Mouse (Mus musculus): ENCODE measurements around the gene Rrnad1. TPM values are rescaled to one million over a fixed set of nuclear protein-coding genes. Genes with fewer than 3 reads are reported as not detected.

Rrnad1 gene
- total and polyA plus RNA-seq, 3 experiments, result 14.9 to 38.2 (median 19.2) TPM

GRCm38 (mm10) chr3:87940611-87941010, 10.1 kb upstream of the Rrnad1 start:
- Histone ChIP-seq H3K9me3 (replicated peaks) (no peaks in the 10 kb centered on the region), H3K4me1 (ENCODE audit: insufficient read depth, low read depth, low read length) (peaks cover 18% of the 10 kb centered on the region), H3K27me3 (ENCODE audit: insufficient read depth, low read length) (no peaks in the 10 kb centered on the region), H3K36me3 (replicated peaks) (peaks cover 97% of the 10 kb centered on the region), H3K4me3 (ENCODE audit: low read depth, low read length) (no peak overlapping the region)
- TF ChIP-seq GATA1 (IDR thresholded peaks at IDR 0.05; ENCODE audit: borderline replicate concordance, low read length) (no peak), POLR2AphosphoS5 (IDR thresholded peaks at IDR 0.05; ENCODE audit: insufficient replicate concordance, low read depth, low read length) (no peak), CTCF (IDR thresholded peaks at IDR 0.05; ENCODE audit: low read depth, low read length) (no peak), GATA2 (IDR thresholded peaks at IDR 0.05; ENCODE audit: borderline replicate concordance, low read depth, low read length) (no peak), TAL1 (conservative IDR thresholded peaks at IDR 0.05; ENCODE audit: low read depth, low read length) (no peak)
- DNase-seq (ENCODE audit: low spot score), result no peak
- no peak for ATAC-seq (ENCODE audit: extremely low read depth, insufficient number of reproducible peaks, low FRiP score, poor library complexity, severe bottlenecking)

GRCm38 (mm10) chr3:87935776-87936175, 5.3 kb upstream of the Rrnad1 start:
- H3K36me3 ChIP-seq (replicated peaks), result peaks cover 92% of the 10 kb centered on the region

DNA sequence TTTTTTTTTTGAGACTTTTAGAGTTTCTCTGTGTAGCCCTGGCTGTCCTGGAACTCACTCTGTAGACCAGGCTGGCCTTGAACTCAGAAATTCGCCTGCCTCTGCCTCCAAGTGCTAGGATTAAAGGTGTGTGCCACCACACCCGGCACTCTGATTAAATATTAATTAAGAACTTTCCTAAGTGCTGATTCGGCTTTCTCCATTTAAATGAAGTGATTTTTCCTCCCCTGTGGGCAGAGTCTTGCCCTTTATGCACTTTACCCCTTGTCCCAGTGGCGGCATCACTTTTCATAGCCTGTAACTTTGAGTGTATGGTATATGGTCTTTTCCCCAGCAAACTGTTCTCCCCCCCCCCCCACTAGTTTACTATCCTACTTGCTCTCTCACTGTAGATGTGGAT, 4.7 kb upstream of the Rrnad1 start:
- peaks cover 59% of the 10 kb centered on the region for H3K4me1 ChIP-seq (ENCODE audit: insufficient read depth, low read depth, low read length)
- H3K36me3 ChIP-seq (replicated peaks), result peaks cover 88% of the 10 kb centered on the region
- TF ChIP-seq GATA2 (IDR thresholded peaks at IDR 0.05; ENCODE audit: borderline replicate concordance, low read depth, low read length) (no peak), POLR2AphosphoS5 (IDR thresholded peaks at IDR 0.05; ENCODE audit: insufficient replicate concordance, low read depth, low read length) (no peak)

More at GRCm38 (mm10) chr3:87935776-87936175, 5.3 kb upstream of the Rrnad1 start:
- peak overlapping the region; percentile 60; the same call in 1 of the 2 replicates for H3K4me3 ChIP-seq (ENCODE audit: low read depth, low read length)
- peak; percentile 83 for TF ChIP-seq CTCF (IDR thresholded peaks at IDR 0.05; ENCODE audit: low read depth, low read length)
- no peak for TF ChIP-seq GATA2 (IDR thresholded peaks at IDR 0.05; ENCODE audit: borderline replicate concordance, low read depth, low read length)
- no peak for TF ChIP-seq TAL1 (conservative IDR thresholded peaks at IDR 0.05; ENCODE audit: low read depth, low read length)
- no peak for TF ChIP-seq GATA1 (IDR thresholded peaks at IDR 0.05; ENCODE audit: borderline replicate concordance, low read length)
- ATAC-seq (ENCODE audit: extremely low read depth, insufficient number of reproducible peaks, low FRiP score, poor library complexity, severe bottlenecking) (no peak), DNase-seq (ENCODE audit: low spot score) (no peak)
- H3K27me3 ChIP-seq (ENCODE audit: insufficient read depth, low read length), result no peaks in the 10 kb centered on the region
- H3K9me3 ChIP-seq (replicated peaks), result no peaks in the 10 kb centered on the region
- peaks cover 59% of the 10 kb centered on the region for H3K4me1 ChIP-seq (ENCODE audit: insufficient read depth, low read depth, low read length)

GRCm38 (mm10) chr3:87934501-87934900, 4.0 kb upstream of the Rrnad1 start:
- no peaks in the 10 kb centered on the region for H3K27me3 ChIP-seq (ENCODE audit: insufficient read depth, low read length)
- TF ChIP-seq GATA2 (IDR thresholded peaks at IDR 0.05; ENCODE audit: borderline replicate concordance, low read depth, low read length) (no peak), GATA1 (IDR thresholded peaks at IDR 0.05; ENCODE audit: borderline replicate concordance, low read length) (no peak), CTCF (IDR thresholded peaks at IDR 0.05; ENCODE audit: low read depth, low read length) (no peak), POLR2AphosphoS5 (IDR thresholded peaks at IDR 0.05; ENCODE audit: insufficient replicate concordance, low read depth, low read length) (no peak), TAL1 (conservative IDR thresholded peaks at IDR 0.05; ENCODE audit: low read depth, low read length) (no peak)
- no peak for ATAC-seq (ENCODE audit: extremely low read depth, insufficient number of reproducible peaks, low FRiP score, poor library complexity, severe bottlenecking)
- peaks cover 59% of the 10 kb centered on the region for H3K4me1 ChIP-seq (ENCODE audit: insufficient read depth, low read depth, low read length)
- H3K4me3 ChIP-seq (ENCODE audit: low read depth, low read length), result peak overlapping the region; percentile 53; the same call in 1 of the 2 replicates
- H3K9me3 ChIP-seq (replicated peaks), result no peaks in the 10 kb centered on the region
- no peak for DNase-seq (ENCODE audit: low spot score)
- peaks cover 81% of the 10 kb centered on the region for H3K36me3 ChIP-seq (replicated peaks)

More for the DNA sequence above, 4.7 kb upstream of the Rrnad1 start:
- ATAC-seq (ENCODE audit: extremely low read depth, insufficient number of reproducible peaks, low FRiP score, poor library complexity, severe bottlenecking) (no peak), DNase-seq (ENCODE audit: low spot score) (no peak)
- H3K27me3 ChIP-seq (ENCODE audit: insufficient read depth, low read length), result no peaks in the 10 kb centered on the region
- no peak overlapping the region for H3K4me3 ChIP-seq (ENCODE audit: low read depth, low read length)
- no peaks in the 10 kb centered on the region for H3K9me3 ChIP-seq (replicated peaks)

DNA sequence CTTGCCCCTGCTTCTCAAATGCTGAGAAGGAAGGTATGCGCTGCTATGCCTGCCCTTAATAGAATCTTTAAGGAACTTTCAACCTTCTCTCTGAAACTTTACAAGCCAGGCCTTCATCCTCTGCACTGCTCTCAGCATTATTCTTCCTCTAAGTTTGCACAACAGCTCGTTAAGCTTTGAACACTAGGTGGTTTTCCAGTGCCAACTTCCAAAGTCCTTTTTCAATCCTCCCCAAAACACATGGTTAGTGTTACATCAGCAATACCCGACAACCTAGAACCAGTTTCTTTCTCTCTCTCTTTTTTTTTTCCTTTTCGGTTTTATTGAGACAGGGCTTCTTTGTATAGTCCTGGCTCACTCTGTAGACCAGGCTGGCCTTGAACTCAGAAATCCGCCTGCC, 3.5 kb upstream of the Rrnad1 start:
- DNase-seq (ENCODE audit: low spot score) (no peak), ATAC-seq (ENCODE audit: extremely low read depth, insufficient number of reproducible peaks, low FRiP score, poor library complexity, severe bottlenecking) (no peak)
- Histone ChIP-seq H3K9me3 (replicated peaks) (no peaks in the 10 kb centered on the region), H3K4me3 (ENCODE audit: low read depth, low read length) (no peak overlapping the region; the same call in 1 of the 2 replicates), H3K4me1 (ENCODE audit: insufficient read depth, low read depth, low read length) (peaks cover 61% of the 10 kb centered on the region), H3K27me3 (ENCODE audit: insufficient read depth, low read length) (no peaks in the 10 kb centered on the region), H3K36me3 (replicated peaks) (peaks cover 77% of the 10 kb centered on the region)
- no peak for TF ChIP-seq POLR2AphosphoS5 (IDR thresholded peaks at IDR 0.05; ENCODE audit: insufficient replicate concordance, low read depth, low read length)
- no peak for TF ChIP-seq CTCF (IDR thresholded peaks at IDR 0.05; ENCODE audit: low read depth, low read length)
- no peak for TF ChIP-seq TAL1 (conservative IDR thresholded peaks at IDR 0.05; ENCODE audit: low read depth, low read length)
- no peak for TF ChIP-seq GATA1 (IDR thresholded peaks at IDR 0.05; ENCODE audit: borderline replicate concordance, low read length)
- TF ChIP-seq GATA2 (IDR thresholded peaks at IDR 0.05; ENCODE audit: borderline replicate concordance, low read depth, low read length), result no peak

- H3K4me1 ChIP-seq (ENCODE audit: insufficient read depth, low read depth, low read length), result peaks cover 66% of the 10 kb centered on the region
- no peaks in the 10 kb centered on the region for H3K9me3 ChIP-seq (replicated peaks)
- H3K4me3 ChIP-seq (ENCODE audit: low read depth, low read length), result peak overlapping the region; percentile 99
- DNase-seq (ENCODE audit: low spot score) (peak; percentile 40), ATAC-seq (ENCODE audit: extremely low read depth, insufficient number of reproducible peaks, low FRiP score, poor library complexity, severe bottlenecking) (no peak)
- no peaks in the 10 kb centered on the region for H3K27me3 ChIP-seq (ENCODE audit: insufficient read depth, low read length)
- TF ChIP-seq TAL1 (conservative IDR thresholded peaks at IDR 0.05; ENCODE audit: low read depth, low read length) (no peak), GATA2 (IDR thresholded peaks at IDR 0.05; ENCODE audit: borderline replicate concordance, low read depth, low read length) (no peak), POLR2AphosphoS5 (IDR thresholded peaks at IDR 0.05; ENCODE audit: insufficient replicate concordance, low read depth, low read length) (no peak), GATA1 (IDR thresholded peaks at IDR 0.05; ENCODE audit: borderline replicate concordance, low read length) (no peak), CTCF (IDR thresholded peaks at IDR 0.05; ENCODE audit: low read depth, low read length) (no peak)
- H3K36me3 ChIP-seq (replicated peaks), result peaks cover 72% of the 10 kb centered on the region
These were observed 1.0 kb downstream of the Rrnad1 start for GRCm38 (mm10) chr3:87929341-87930077.

Data from G1E (cell line).